Mouse (Mus musculus) cerebellum, adult 2 months (tissue): ENCODE data around the gene Dmp1. TPM values are rescaled to one million over a fixed set of nuclear protein-coding genes. Genes with fewer than 3 reads are reported as not detected.

Experiments used
- DNase-seq, 2 experiments: peaks; one replicate each; pipeline ENCODE4 v3.0.0; 2021
- H3K27ac ChIP-seq: fragments of 200-500 bp; 2 replicates; pipeline ENCODE4 v1.5.1; 2012; ENCODE audit warnings: low read length, control low read depth, inconsistent platforms; ENCODE audit not compliant: insufficient read depth
- H3K27me3 ChIP-seq: fragments of 200-500 bp; 2 replicates; pipeline ENCODE4 v1.6.1; 2012; ENCODE audit warnings: inconsistent platforms, mild to moderate bottlenecking, low read length, moderate library complexity; ENCODE audit not compliant: control insufficient read depth, insufficient read depth
- H3K4me1 ChIP-seq: fragments of 200-500 bp; 2 replicates; pipeline ENCODE4 v1.6.1; 2011; ENCODE audit warnings: low read length; ENCODE audit not compliant: control insufficient read depth, insufficient read depth
- H3K4me3 ChIP-seq: fragments of 200-500 bp; replicated peaks from 2 replicates; pipeline ENCODE3; 2011; ENCODE audit warnings: mild to moderate bottlenecking, low read depth, low read length, control low read depth; ENCODE audit not compliant: insufficient read depth
- CTCF ChIP-seq: fragments of 200-500 bp; IDR thresholded peaks from 2 replicates; pipeline ENCODE4 v1.5.1; 2011; ENCODE audit warnings: low read depth, mild to moderate bottlenecking, control low read depth, low read length, moderate library complexity, borderline replicate concordance; ENCODE audit not compliant: insufficient read depth
- POLR2A ChIP-seq: fragments of 200-500 bp; IDR thresholded peaks from 2 replicates; pipeline ENCODE4 v1.6.1; 2011; ENCODE audit warnings: low read length, control low read depth, borderline replicate concordance; ENCODE audit not compliant: insufficient read depth
- WGBS: fragments of 180-500 bp; shearing (Covaris S2); methylation state at CpG from one replicate; pipeline ENCODE4 v1.1.7; 2018; 5-methylcytosine and 5-hydroxymethylcytosine counted together
- polyA plus RNA-seq: library from polyadenylated mRNA; depleted of rRNA; stranded (reverse); fragments of >200 nt; gene quantifications from 2 replicates; pipeline ENCODE4 v1.2.3, GENCODE M21; 2012; rRNA removed

Dmp1 gene
- polyA plus RNA-seq, 1 experiment: 8.2 TPM

DNA sequence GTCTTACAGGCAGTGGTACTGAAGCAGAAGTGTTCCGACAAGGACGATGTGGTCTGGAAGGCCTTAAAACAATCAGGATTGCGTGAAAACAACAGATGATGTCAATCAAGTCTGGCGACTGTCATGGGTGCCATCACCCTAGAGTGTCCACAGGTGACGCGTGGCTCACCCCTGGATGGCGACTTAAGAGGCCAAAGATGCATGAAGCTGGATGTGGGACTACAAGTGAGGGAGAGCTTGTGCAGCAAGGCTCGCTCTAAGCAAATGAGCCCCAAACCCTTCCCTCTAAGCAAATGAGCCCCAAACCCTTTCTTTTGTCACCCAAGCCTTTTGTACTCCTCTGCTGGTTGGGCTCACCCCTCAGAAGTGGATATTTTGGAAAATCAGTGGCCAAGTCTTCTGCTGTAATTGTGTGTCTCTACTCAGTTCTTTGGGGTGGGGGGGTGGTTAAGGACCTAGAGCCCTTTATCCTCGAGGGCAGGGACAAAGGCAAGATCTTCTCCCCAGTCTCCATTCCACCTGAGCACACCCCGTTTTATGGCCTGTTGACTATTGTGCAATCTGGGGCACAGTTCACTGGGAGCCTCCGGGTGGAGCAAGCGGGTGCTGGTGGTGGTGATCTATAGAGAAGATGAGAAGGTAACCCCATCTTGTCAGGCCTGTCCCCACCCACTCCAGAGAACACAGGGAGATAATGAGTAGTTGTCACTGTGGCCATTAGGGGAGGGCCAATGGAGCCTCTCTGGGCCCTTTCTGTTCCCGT is 60.8 kb downstream of the Dmp1 start:
- WGBS: 84% methylated on average over 13 of the region's 13 CpGs
- H3K4me3 ChIP-seq: no peak overlapping the region
- no peak overlapping the region for H3K27ac ChIP-seq
- DNase-seq: no peak
- TF ChIP-seq CTCF (no peak), POLR2A (no peak)
- no peaks in the 10 kb centered on the region for H3K27me3 ChIP-seq
- H3K4me1 ChIP-seq: no peaks in the 10 kb centered on the region

Other genes with a start within 250 kb of the Dmp1 start
- gene Hsd17b13, start 225.2 kb upstream of the Dmp1 start, polyA plus RNA-seq: not detected in 2 replicates
- gene Hsd17b11, start 180.7 kb upstream of the Dmp1 start, polyA plus RNA-seq: 27.7 and 29.2 TPM in 2 replicates
- gene Nudt9, start 156.3 kb upstream of the Dmp1 start, polyA plus RNA-seq: 73.8 and 78.5 TPM in 2 replicates
- not detected in 2 replicates for gene Gm17660, start 125.0 kb upstream of the Dmp1 start, polyA plus RNA-seq
- gene Sparcl1, start 88.9 kb upstream of the Dmp1 start, polyA plus RNA-seq: 1,650 and 1,724 TPM in 2 replicates
- gene Dspp, start 31.9 kb upstream of the Dmp1 start, polyA plus RNA-seq: 0.05 and 0.07 TPM in 2 replicates
- 0.05 and 0.20 TPM in 2 replicates for gene Ibsp, start 96.6 kb downstream of the Dmp1 start, polyA plus RNA-seq
- not detected in 2 replicates for gene Mepe, start 122.7 kb downstream of the Dmp1 start, polyA plus RNA-seq
- gene Spp1, start 232.5 kb downstream of the Dmp1 start, polyA plus RNA-seq: 121 and 154 TPM in 2 replicates